Mouse (Mus musculus): ENCODE results near the gene Rag1.
A peak's percentile ranks its signal among the peaks of the same experiment; 100 is the strongest.

The Rag1 gene

GRCm38 (mm10) chr2:101649114-101649671 is at the start of gene Rag1, which contains the start of gene B230118H07Rik:
TSS of gene Rag1 (minus strand) at chr2:101649501.
TSS of gene B230118H07Rik (minus strand) at chr2:101649532.
- DNase-seq (ENCODE audit: low spot score), result no peak

GRCm38 (mm10) chr2:101695584-101695983 is 46.3 kb upstream of the Rag1 start:
- DNase-seq (ENCODE audit: low spot score), result no peak

- no peak for DNase-seq (ENCODE audit: low spot score)
These were observed 44.4 kb upstream of the Rag1 start for GRCm38 (mm10) chr2:101693577-101694215.

GRCm38 (mm10) chr2:101693043-101693442 is 43.7 kb upstream of the Rag1 start:
- no peak for DNase-seq (ENCODE audit: low spot score)

GRCm38 (mm10) chr2:101690252-101690827 is 41.0 kb upstream of the Rag1 start:
- DNase-seq (ENCODE audit: low spot score), result no peak

GRCm38 (mm10) chr2:101688011-101688410 is 38.7 kb upstream of the Rag1 start:
- DNase-seq (ENCODE audit: low spot score), result no peak

GRCm38 (mm10) chr2:101684421-101684820 is 35.1 kb upstream of the Rag1 start:
- DNase-seq (ENCODE audit: low spot score), result no peak

GRCm38 (mm10) chr2:101679164-101679784 is 30.0 kb upstream of the Rag1 start:
- no peak for DNase-seq (ENCODE audit: low spot score)

- DNase-seq (ENCODE audit: low spot score), result peak; percentile 62
These were observed 29.1 kb upstream of the Rag1 start, which contains the start of gene Traf6 for GRCm38 (mm10) chr2:101678236-101679021. TSS of gene Traf6 (plus strand) at chr2:101678429.

GRCm38 (mm10) chr2:101673547-101673946 is 24.2 kb upstream of the Rag1 start:
- no peak for DNase-seq (ENCODE audit: low spot score)

GRCm38 (mm10) chr2:101668751-101669150 is 19.4 kb upstream of the Rag1 start:
- no peak for DNase-seq (ENCODE audit: low spot score)

- no peak for DNase-seq (ENCODE audit: low spot score)
These were observed 16.4 kb upstream of the Rag1 start for GRCm38 (mm10) chr2:101665703-101666092.

- DNase-seq (ENCODE audit: low spot score), result peak; percentile 79
These were observed 15.9 kb upstream of the Rag1 start for GRCm38 (mm10) chr2:101665058-101665702.

- no peak for DNase-seq (ENCODE audit: low spot score)
These were observed 11.2 kb upstream of the Rag1 start for GRCm38 (mm10) chr2:101660536-101660935.

- peak; percentile 60 for DNase-seq (ENCODE audit: low spot score)
These were observed 3.8 kb upstream of the Rag1 start for GRCm38 (mm10) chr2:101652921-101653597.

GRCm38 (mm10) chr2:101652204-101652920 is 3.1 kb upstream of the Rag1 start:
- no peak for DNase-seq (ENCODE audit: low spot score)

- no peak for DNase-seq (ENCODE audit: low spot score)
These were observed 1.1 kb upstream of the Rag1 start for GRCm38 (mm10) chr2:101650446-101650845.

GRCm38 (mm10) chr2:101648361-101648760 is 940 bp downstream of the Rag1 start:
- DNase-seq (ENCODE audit: low spot score), result no peak

GRCm38 (mm10) chr2:101645841-101646240 is 3.5 kb downstream of the Rag1 start:
- DNase-seq (ENCODE audit: low spot score), result no peak

- DNase-seq (ENCODE audit: low spot score), result no peak
These were observed 9.4 kb downstream of the Rag1 start for GRCm38 (mm10) chr2:101639840-101640350.

All from left cerebral cortex, adult 11 months (tissue).